Mouse (Mus musculus): Measurements from ENCODE around the gene Kif11. TPM values are rescaled to one million over a fixed set of nuclear protein-coding genes. Genes with fewer than 3 reads are reported as not detected.

The Kif11 gene
- polyA plus RNA-seq, 1 experiment from 2014 or later = 73.5 TPM

DNA sequence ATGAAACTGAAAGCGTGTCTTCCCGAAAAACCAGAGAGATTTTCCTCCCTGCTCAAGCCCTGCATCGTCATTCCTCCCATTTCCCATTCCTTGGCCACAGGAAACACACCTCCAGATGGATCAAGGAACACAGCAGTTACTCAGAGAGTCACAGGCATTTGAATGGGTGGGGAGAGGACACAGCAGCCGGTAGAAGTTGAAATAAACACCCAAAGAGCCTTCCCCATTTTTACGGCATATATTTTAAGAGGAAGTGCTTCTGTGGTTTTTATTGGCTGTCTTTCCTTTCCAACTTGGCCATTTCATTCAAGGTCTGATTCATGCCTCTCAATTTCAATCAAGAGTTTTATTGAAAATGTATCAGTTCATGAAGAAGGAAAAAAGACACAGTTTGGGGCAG lies 72.0 kb downstream of the Kif11 start:
- no peak for ATAC-seq (ENCODE audit: low FRiP score)
- no peak overlapping the region for H3K27ac ChIP-seq (ENCODE audit: low read depth, low read length)

GRCm38 (mm10) chr19:37449246-37449645 lies 73.0 kb downstream of the Kif11 start:
- 91% methylated on average over 3 of the region's 3 CpGs for WGBS
- H3K9me3 ChIP-seq (ENCODE audit: control insufficient read depth, low read length) = no peaks in the 10 kb centered on the region

More for the DNA sequence above, 72.0 kb downstream of the Kif11 start:
- no peaks in the 10 kb centered on the region for H3K36me3 ChIP-seq (ENCODE audit: control insufficient read depth, insufficient read depth, low read length)
- H3K4me2 ChIP-seq (replicated peaks; ENCODE audit: low read depth, low read length) = no peak overlapping the region
- H3K27me3 ChIP-seq (ENCODE audit: control insufficient read depth, insufficient read depth, low read length) = no peaks in the 10 kb centered on the region
- DNase-seq (ENCODE audit: low spot score) = no peak
- WGBS = 79% methylated on average over 5 of the region's 5 CpGs
- H3K9me3 ChIP-seq (ENCODE audit: control insufficient read depth, low read length) = no peaks in the 10 kb centered on the region
- no peak overlapping the region for H3K9ac ChIP-seq (ENCODE audit: low read depth, low read length)
- H3K4me3 ChIP-seq (ENCODE audit: low read depth, low read length) = no peak overlapping the region
- no peaks in the 10 kb centered on the region for H3K4me1 ChIP-seq (replicated peaks; ENCODE audit: control insufficient read depth, insufficient read depth, low read length)

GRCm38 (mm10) chr19:37455528-37455927 lies 79.3 kb downstream of the Kif11 start:
- Histone ChIP-seq H3K36me3 (ENCODE audit: control insufficient read depth, insufficient read depth, low read length) (no peaks in the 10 kb centered on the region), H3K4me1 (replicated peaks; ENCODE audit: control insufficient read depth, insufficient read depth, low read length) (no peaks in the 10 kb centered on the region), H3K27me3 (ENCODE audit: control insufficient read depth, insufficient read depth, low read length) (no peaks in the 10 kb centered on the region), H3K4me2 (replicated peaks; ENCODE audit: low read depth, low read length) (no peak overlapping the region), H3K9me3 (ENCODE audit: control insufficient read depth, low read length) (no peaks in the 10 kb centered on the region), H3K27ac (ENCODE audit: low read depth, low read length) (no peak overlapping the region), H3K9ac (ENCODE audit: low read depth, low read length) (no peak overlapping the region), H3K4me3 (ENCODE audit: low read depth, low read length) (no peak overlapping the region)
- 94% methylated on average over 2 of the region's 2 CpGs for WGBS
- ATAC-seq (ENCODE audit: low FRiP score) (no peak), DNase-seq (ENCODE audit: low spot score) (no peak)

More at GRCm38 (mm10) chr19:37449246-37449645, 73.0 kb downstream of the Kif11 start:
- Histone ChIP-seq H3K9ac (ENCODE audit: low read depth, low read length) (no peak overlapping the region), H3K4me2 (replicated peaks; ENCODE audit: low read depth, low read length) (no peak overlapping the region), H3K4me3 (ENCODE audit: low read depth, low read length) (no peak overlapping the region), H3K4me1 (replicated peaks; ENCODE audit: control insufficient read depth, insufficient read depth, low read length) (no peaks in the 10 kb centered on the region), H3K27ac (ENCODE audit: low read depth, low read length) (no peak overlapping the region), H3K36me3 (ENCODE audit: control insufficient read depth, insufficient read depth, low read length) (no peaks in the 10 kb centered on the region), H3K27me3 (ENCODE audit: control insufficient read depth, insufficient read depth, low read length) (no peaks in the 10 kb centered on the region)
- ATAC-seq (ENCODE audit: low FRiP score) (no peak), DNase-seq (ENCODE audit: low spot score) (no peak)

DNA sequence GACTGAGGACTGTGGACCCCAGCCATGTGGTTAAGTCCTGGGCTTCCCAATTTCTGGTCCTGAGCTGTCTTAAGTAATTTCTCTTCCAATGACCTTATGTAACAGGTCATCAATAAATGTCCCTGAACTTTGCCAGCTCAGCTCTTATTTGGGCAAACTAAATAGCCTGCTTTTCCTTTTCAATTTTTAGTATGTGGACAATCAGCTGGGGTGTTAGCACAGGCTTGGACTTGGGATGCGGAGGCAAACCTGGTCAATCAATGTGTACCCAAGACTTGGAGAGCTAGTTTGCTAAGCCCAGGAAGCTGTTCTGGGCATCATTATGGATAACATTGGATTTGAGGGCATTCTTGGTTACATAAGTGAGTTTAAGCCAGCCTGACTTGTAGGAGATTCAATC lies 79.8 kb downstream of the Kif11 start:
- H3K9me3 ChIP-seq (ENCODE audit: control insufficient read depth, low read length) = no peaks in the 10 kb centered on the region
- 93% methylated on average over 1 of the region's 1 CpGs for WGBS
- no peak for ATAC-seq (ENCODE audit: low FRiP score)
- no peaks in the 10 kb centered on the region for H3K27me3 ChIP-seq (ENCODE audit: control insufficient read depth, insufficient read depth, low read length)
- no peak for DNase-seq (ENCODE audit: low spot score)
- H3K9ac ChIP-seq (ENCODE audit: low read depth, low read length) = no peak overlapping the region
- no peak overlapping the region for H3K4me2 ChIP-seq (replicated peaks; ENCODE audit: low read depth, low read length)
- H3K4me3 ChIP-seq (ENCODE audit: low read depth, low read length) = no peak overlapping the region
- no peak overlapping the region for H3K27ac ChIP-seq (ENCODE audit: low read depth, low read length)
- H3K4me1 ChIP-seq (replicated peaks; ENCODE audit: control insufficient read depth, insufficient read depth, low read length) = no peaks in the 10 kb centered on the region
- H3K36me3 ChIP-seq (ENCODE audit: control insufficient read depth, insufficient read depth, low read length) = no peaks in the 10 kb centered on the region

- Histone ChIP-seq H3K9ac (ENCODE audit: low read depth, low read length) (no peak overlapping the region), H3K9me3 (ENCODE audit: control insufficient read depth, low read length) (no peaks in the 10 kb centered on the region), H3K4me1 (replicated peaks; ENCODE audit: control insufficient read depth, insufficient read depth, low read length) (no peaks in the 10 kb centered on the region), H3K27me3 (ENCODE audit: control insufficient read depth, insufficient read depth, low read length) (no peaks in the 10 kb centered on the region), H3K36me3 (ENCODE audit: control insufficient read depth, insufficient read depth, low read length) (no peaks in the 10 kb centered on the region), H3K4me3 (ENCODE audit: low read depth, low read length) (no peak overlapping the region), H3K27ac (ENCODE audit: low read depth, low read length) (no peak overlapping the region), H3K4me2 (replicated peaks; ENCODE audit: low read depth, low read length) (no peak overlapping the region)
- ATAC-seq (ENCODE audit: low FRiP score) (no peak), DNase-seq (ENCODE audit: low spot score) (no peak)
- 90% methylated on average over 6 of the region's 6 CpGs for WGBS
These were observed 81.8 kb downstream of the Kif11 start for GRCm38 (mm10) chr19:37458013-37458412.

GRCm38 (mm10) chr19:37466403-37466802 lies 90.2 kb downstream of the Kif11 start:
- Histone ChIP-seq H3K9ac (ENCODE audit: low read depth, low read length) (no peak overlapping the region), H3K4me1 (replicated peaks; ENCODE audit: control insufficient read depth, insufficient read depth, low read length) (no peaks in the 10 kb centered on the region), H3K4me2 (replicated peaks; ENCODE audit: low read depth, low read length) (no peak overlapping the region), H3K9me3 (ENCODE audit: control insufficient read depth, low read length) (no peaks in the 10 kb centered on the region), H3K27me3 (ENCODE audit: control insufficient read depth, insufficient read depth, low read length) (no peaks in the 10 kb centered on the region), H3K36me3 (ENCODE audit: control insufficient read depth, insufficient read depth, low read length) (no peaks in the 10 kb centered on the region), H3K4me3 (ENCODE audit: low read depth, low read length) (no peak overlapping the region), H3K27ac (ENCODE audit: low read depth, low read length) (no peak overlapping the region)
- WGBS = 95% methylated on average over 3 of the region's 3 CpGs
- DNase-seq (ENCODE audit: low spot score) (no peak), ATAC-seq (ENCODE audit: low FRiP score) (no peak)

DNA sequence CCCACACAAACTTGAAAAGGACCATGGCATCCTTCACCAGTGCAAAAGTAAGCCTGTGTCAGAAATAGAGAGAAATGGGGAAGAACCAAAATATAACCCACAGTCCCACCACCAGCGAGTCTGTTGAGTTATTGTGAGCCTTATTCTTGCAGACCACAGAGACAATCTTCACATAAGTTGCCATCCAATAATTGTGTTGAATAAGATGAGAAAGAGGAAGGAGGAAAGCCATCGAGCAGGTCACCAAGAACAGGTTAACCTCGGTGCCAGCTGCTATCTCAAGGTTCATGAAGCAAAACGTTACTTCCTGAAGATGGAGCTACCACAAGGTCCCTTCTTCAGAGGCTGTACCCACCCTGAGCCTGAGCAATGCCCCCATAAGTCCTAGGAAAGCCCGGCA lies 90.8 kb downstream of the Kif11 start:
- no peaks in the 10 kb centered on the region for H3K9me3 ChIP-seq (ENCODE audit: control insufficient read depth, low read length)
- H3K27ac ChIP-seq (ENCODE audit: low read depth, low read length) = no peak overlapping the region
- no peak overlapping the region for H3K4me3 ChIP-seq (ENCODE audit: low read depth, low read length)
- 83% methylated on average over 5 of the region's 5 CpGs for WGBS
- H3K4me1 ChIP-seq (replicated peaks; ENCODE audit: control insufficient read depth, insufficient read depth, low read length) = no peaks in the 10 kb centered on the region
- ATAC-seq (ENCODE audit: low FRiP score) (no peak), DNase-seq (ENCODE audit: low spot score) (no peak)
- H3K27me3 ChIP-seq (ENCODE audit: control insufficient read depth, insufficient read depth, low read length) = no peaks in the 10 kb centered on the region
- H3K36me3 ChIP-seq (ENCODE audit: control insufficient read depth, insufficient read depth, low read length) = no peaks in the 10 kb centered on the region
- no peak overlapping the region for H3K4me2 ChIP-seq (replicated peaks; ENCODE audit: low read depth, low read length)
- no peak overlapping the region for H3K9ac ChIP-seq (ENCODE audit: low read depth, low read length)

DNA sequence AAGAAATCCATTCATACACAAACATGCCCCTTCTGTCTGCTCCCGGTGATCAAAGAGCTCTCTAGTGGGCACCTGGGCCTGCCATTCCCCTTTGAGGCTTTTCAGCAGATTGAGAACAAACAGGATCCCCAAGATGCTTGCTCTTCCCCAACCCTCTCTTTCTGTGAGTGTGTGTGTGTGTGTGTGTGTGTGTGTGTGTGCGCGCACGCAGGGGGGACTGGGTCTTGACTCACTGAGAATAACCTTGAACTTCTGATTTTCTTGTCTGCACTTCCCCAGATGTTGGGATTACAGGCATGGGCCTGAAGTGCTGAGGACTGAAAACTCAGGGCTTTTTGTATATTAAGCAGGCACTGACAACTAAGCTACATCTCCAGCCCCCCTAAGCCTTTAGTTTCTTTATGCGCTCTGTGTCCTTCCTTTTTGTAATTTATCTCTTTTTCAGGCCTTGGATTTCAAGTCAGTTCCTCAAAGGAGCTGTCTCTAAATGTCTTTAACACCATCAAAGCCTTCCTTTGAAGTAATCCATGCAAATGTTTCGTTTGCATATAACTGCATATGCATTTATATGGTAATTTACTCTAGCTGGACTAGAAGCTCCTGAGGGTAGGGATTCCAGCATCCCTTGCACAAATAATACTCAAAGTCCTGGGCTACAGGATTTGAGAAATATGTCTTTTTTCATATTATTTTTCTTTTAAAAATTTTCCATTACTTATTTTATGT lies 92.8 kb downstream of the Kif11 start:
- Histone ChIP-seq H3K27ac (ENCODE audit: low read depth, low read length) (no peak overlapping the region), H3K27me3 (ENCODE audit: control insufficient read depth, insufficient read depth, low read length) (no peaks in the 10 kb centered on the region), H3K4me3 (ENCODE audit: low read depth, low read length) (no peak overlapping the region), H3K4me1 (replicated peaks; ENCODE audit: control insufficient read depth, insufficient read depth, low read length) (no peaks in the 10 kb centered on the region), H3K4me2 (replicated peaks; ENCODE audit: low read depth, low read length) (no peak overlapping the region), H3K9ac (ENCODE audit: low read depth, low read length) (no peak overlapping the region), H3K9me3 (ENCODE audit: control insufficient read depth, low read length) (no peaks in the 10 kb centered on the region), H3K36me3 (ENCODE audit: control insufficient read depth, insufficient read depth, low read length) (no peaks in the 10 kb centered on the region)
- DNase-seq (ENCODE audit: low spot score) (no peak), ATAC-seq (ENCODE audit: low FRiP score) (no peak)
- WGBS = 72% methylated on average over 6 of the region's 6 CpGs
